Mouse (Mus musculus) Muller cell, postnatal 12 days (primary cell): Measurements from ENCODE around the gene Tppp2.
"Not testable (repeated sequence)": the region's sequence is repeated elsewhere in the genome, so short reads cannot be mapped to it uniquely, and the experiment has no call there.

ENCODE experiments used
- DNase-seq: peaks from one replicate; pipeline ENCODE4 v3.0.0-alpha.2; 2015; ENCODE audit errors: inconsistent ontology term

Gene Tppp2

GRCm38 (mm10) chr14:51911301-51911700 is 6.9 kb upstream of the Tppp2 start:
- DNase-seq, result no peak

GRCm38 (mm10) chr14:51912391-51913061 is 5.7 kb upstream of the Tppp2 start:
- no peak for DNase-seq

GRCm38 (mm10) chr14:51913062-51913959 is 4.9 kb upstream of the Tppp2 start:
- peak; percentile 75 for DNase-seq

- peak; percentile 35 for DNase-seq
Measured at GRCm38 (mm10) chr14:51913960-51914762, 4.1 kb upstream of the Tppp2 start, which contains the start of gene Ndrg2. TSS of gene Ndrg2 (minus strand) at chr14:51914158.

- no peak for DNase-seq
Measured at GRCm38 (mm10) chr14:51915030-51915429, 3.2 kb upstream of the Tppp2 start.

GRCm38 (mm10) chr14:51916539-51916938 is 1.7 kb upstream of the Tppp2 start:
- DNase-seq, result no peak

GRCm38 (mm10) chr14:51918966-51919365 is 741 bp downstream of the Tppp2 start:
- DNase-seq, result no peak

- no peak for DNase-seq
Measured at GRCm38 (mm10) chr14:51921759-51922570, 3.7 kb downstream of the Tppp2 start.

GRCm38 (mm10) chr14:51922571-51922865 is 4.3 kb downstream of the Tppp2 start, which contains the start of gene Rnase13:
TSS of gene Rnase13 (minus strand) at chr14:51922773.
- no peak for DNase-seq

GRCm38 (mm10) chr14:51922910-51923309 is 4.7 kb downstream of the Tppp2 start:
- DNase-seq, result no peak

- DNase-seq, result no peak
Measured at GRCm38 (mm10) chr14:51923492-51923891, 5.3 kb downstream of the Tppp2 start.

GRCm38 (mm10) chr14:51926930-51927329 is 8.7 kb downstream of the Tppp2 start:
- DNase-seq, result not testable (repeated sequence)

GRCm38 (mm10) chr14:51929309-51929943 is 11.2 kb downstream of the Tppp2 start:
- peak; percentile 34 for DNase-seq

- DNase-seq, result no peak
Measured at GRCm38 (mm10) chr14:51929968-51930367, 11.7 kb downstream of the Tppp2 start.

- DNase-seq, result peak; percentile 44
Measured at GRCm38 (mm10) chr14:51930824-51931223, 12.6 kb downstream of the Tppp2 start.

GRCm38 (mm10) chr14:51932092-51933020 is 14.1 kb downstream of the Tppp2 start:
- no peak for DNase-seq

GRCm38 (mm10) chr14:51939005-51939404 is 20.8 kb downstream of the Tppp2 start:
- no peak for DNase-seq

GRCm38 (mm10) chr14:51940944-51941560 is 22.8 kb downstream of the Tppp2 start:
- no peak for DNase-seq

- no peak for DNase-seq
Measured at GRCm38 (mm10) chr14:51941577-51941976, 23.4 kb downstream of the Tppp2 start.
